Mouse (Mus musculus) layer of hippocampus, adult 2 months (tissue): Measurements from ENCODE around the gene Olfr843. TPM values are rescaled to one million over a fixed set of nuclear protein-coding genes. Genes with fewer than 3 reads are reported as not detected.

Experiments used
- DNase-seq, 2 experiments: peaks; one replicate each; pipeline ENCODE4 v3.0.0; 2022; ENCODE audit warnings: low spot score in 2 of 2
- H3K27ac ChIP-seq: fragments of 200-600 bp; 2 replicates; pipeline ENCODE4 v1.8.1; 2022
- H3K4me3 ChIP-seq: fragments of 200-600 bp; 2 replicates; pipeline ENCODE4 v1.8.1; 2022; ENCODE audit warnings: mild to moderate bottlenecking
- CTCF ChIP-seq: fragments of 200-600 bp; conservative IDR thresholded peaks from 2 replicates; pipeline ENCODE4 v1.8.1; 2022; ENCODE audit warnings: antibody characterized with exemption, mild to moderate bottlenecking, moderate library complexity
- long read RNA-seq, 2 experiments: library from polyadenylated mRNA; stranded (forward); transcript quantifications; one replicate each; pipeline ENCODE4 v2.0.0; 2021; ENCODE audit warnings: borderline mapping rate in 2 of 2
- total RNA-seq, 2 experiments: library from RNA; stranded (reverse); gene quantifications; 2 replicates each; pipeline ENCODE4 v1.2.3; 2021

Gene Olfr843
- not detected for total RNA-seq
- long read RNA-seq, experiment 1 = 0 reads
- long read RNA-seq, experiment 2 = 0 reads

DNA sequence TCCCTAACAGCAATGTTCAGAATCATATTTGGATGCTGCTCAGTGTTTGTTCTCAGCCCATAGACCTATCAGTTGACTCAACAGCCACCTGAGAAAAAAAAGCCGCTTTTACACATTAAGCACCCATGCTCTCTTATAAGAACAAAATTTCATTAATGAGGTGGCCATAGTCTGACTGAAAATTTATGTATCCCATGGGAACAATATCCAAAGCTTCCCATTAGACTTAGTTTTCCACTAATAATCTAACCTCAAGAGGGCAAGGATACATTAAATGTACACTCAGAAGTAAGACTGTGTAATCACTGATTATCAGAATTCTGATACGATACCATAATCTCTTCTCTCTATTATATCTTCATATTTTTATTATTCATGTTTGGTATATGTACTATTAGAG is at the start of gene Olfr843:
Gene Olfr843, minus strand, starts transcription at position 101 of the 400 bp plus-strand sequence.
- no peak for TF ChIP-seq CTCF
- DNase-seq = no peak
- H3K27ac ChIP-seq = no peak within 1 kb of the TSS
- H3K4me3 ChIP-seq = no peak within 1 kb of the TSS

Other genes with a start within 250 kb of the Olfr843 start
- not detected for gene Olfr835, start 219.3 kb downstream of the Olfr843 start, total RNA-seq
- not detected for gene Olfr836, start 131.6 kb downstream of the Olfr843 start, total RNA-seq
- not detected for gene Olfr837, start 115.7 kb downstream of the Olfr843 start, total RNA-seq
- gene Olfr839-ps1, start 74.7 kb downstream of the Olfr843 start, total RNA-seq = under 1 TPM; 0.05 to 0.08 TPM
- gene Olfr844, start 64.4 kb upstream of the Olfr843 start, total RNA-seq = not detected
- not detected for gene Olfr845, start 84.5 kb upstream of the Olfr843 start, total RNA-seq
- gene Olfr846, start 112.0 kb upstream of the Olfr843 start, total RNA-seq = not detected
- gene Olfr847, start 126.7 kb upstream of the Olfr843 start, total RNA-seq = not detected
- gene Olfr849, start 188.3 kb upstream of the Olfr843 start, total RNA-seq = not detected
- not detected for gene Olfr850, start 226.3 kb upstream of the Olfr843 start, total RNA-seq
- gene Olfr851, start 241.3 kb upstream of the Olfr843 start, total RNA-seq = not detected